Mouse (Mus musculus) E14TG2a.4 (cell line): ENCODE data around the gene Slc5a6.
"Not testable (repeated sequence)": the region's sequence is repeated elsewhere in the genome, so short reads cannot be mapped to it uniquely, and the experiment has no call there.

Experiments used
- CTCF ChIP-seq: conservative IDR thresholded peaks from 2 replicates; pipeline ENCODE4 v1.5.1; 2014; ENCODE audit warnings: low read length
- NANOG ChIP-seq: IDR thresholded peaks from 2 replicates; pipeline ENCODE4 v1.6.1; 2014; ENCODE audit warnings: borderline replicate concordance, low read length, mixed read lengths

DNA sequence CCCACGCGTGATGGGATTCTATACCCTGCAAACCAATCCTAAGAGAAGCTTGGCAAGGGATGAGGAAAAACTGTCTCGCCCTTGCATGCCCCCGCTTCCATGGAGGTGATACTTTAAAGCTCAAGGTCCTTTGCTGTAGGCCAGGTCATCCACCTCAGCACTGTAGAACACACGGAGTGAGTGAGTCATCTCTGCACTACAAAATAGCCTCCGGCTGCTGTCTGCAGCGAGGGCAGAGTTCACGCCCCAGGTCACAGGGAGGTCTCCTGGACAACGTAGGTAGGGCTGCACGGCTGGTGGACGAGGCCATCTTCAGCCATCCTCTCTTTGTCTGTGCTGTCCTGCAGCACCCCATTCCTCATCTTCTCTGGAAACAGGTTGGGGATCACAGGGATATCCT lies 12.2 kb downstream of the Slc5a6 start:
- TF ChIP-seq CTCF, NANOG: not testable (repeated sequence)
